Mouse (Mus musculus) small intestine, adult 2 months (tissue): ENCODE measurements around the gene 4933411K16Rik.

Source experiments
- CTCF ChIP-seq: fragments of 200-500 bp; IDR thresholded peaks from 2 replicates; pipeline ENCODE4 v1.5.1; 2012; ENCODE audit warnings: low read depth, mild to moderate bottlenecking, control low read depth, inconsistent platforms, low read length, moderate library complexity, mixed read lengths; ENCODE audit not compliant: insufficient replicate concordance, insufficient read length; ENCODE audit errors: extremely low read depth
- POLR2A ChIP-seq: fragments of 200-500 bp; IDR thresholded peaks from 2 replicates; pipeline ENCODE4 v1.6.1; 2012; ENCODE audit warnings: low read depth, mild to moderate bottlenecking, control low read depth, inconsistent platforms, low read length, moderate library complexity

DNA sequence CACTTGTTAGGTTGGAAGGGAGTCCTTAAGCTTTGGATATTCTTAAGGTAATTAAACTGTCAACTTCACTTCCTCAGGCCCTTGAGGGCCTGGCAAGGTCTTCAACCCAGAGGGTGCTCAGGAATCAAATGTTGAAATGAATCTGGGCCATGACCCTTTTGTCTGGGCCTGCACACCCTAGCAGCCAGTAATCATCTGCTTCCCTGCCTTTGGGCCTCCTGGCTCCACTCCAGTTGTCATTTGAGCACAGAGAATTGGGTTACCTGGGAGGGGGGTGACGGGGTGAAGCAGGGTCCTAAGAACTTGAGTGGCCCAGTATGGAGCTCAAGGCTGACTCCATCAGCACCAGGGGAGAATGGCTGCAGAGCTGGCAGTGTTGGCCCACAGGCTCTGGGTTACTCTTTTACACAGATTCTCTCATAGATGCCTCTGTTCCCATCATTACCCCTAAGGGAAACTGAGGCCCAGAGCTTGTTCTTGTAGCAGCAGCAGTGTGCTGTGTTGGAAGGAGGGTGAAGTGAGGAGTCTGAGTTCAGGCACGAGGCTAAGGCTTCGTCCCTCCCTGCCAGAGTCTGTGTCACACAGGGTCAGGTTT lies 37.7 kb upstream of the 4933411K16Rik start:
- TF ChIP-seq CTCF = no peak
- TF ChIP-seq POLR2A = no peak
